Mouse (Mus musculus): ENCODE measurements around the gene Stat2.
"Not testable (repeated sequence)": the region's sequence is repeated elsewhere in the genome, so short reads cannot be mapped to it uniquely, and the experiment has no call there.

The Stat2 gene

DNA sequence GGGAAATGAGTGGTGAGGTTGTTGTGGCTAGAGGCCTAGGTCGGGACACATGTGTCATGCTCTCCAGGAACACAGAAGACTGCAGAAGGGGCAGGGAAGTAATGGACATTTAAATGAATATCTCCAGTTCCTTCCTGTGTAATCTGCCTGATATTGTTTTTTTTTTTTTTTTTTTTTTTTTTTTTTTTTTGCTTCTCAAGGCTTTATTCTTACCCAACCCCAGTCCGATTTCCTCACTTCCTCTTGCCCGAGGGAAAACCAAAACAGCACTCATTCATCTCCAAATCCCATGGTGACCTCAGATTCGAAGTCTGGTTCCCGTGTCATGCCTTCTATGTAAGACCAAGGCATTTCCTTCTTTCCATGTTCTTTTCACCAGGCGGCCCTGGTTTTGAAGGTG is 27.9 kb downstream of the Stat2 start:
- in situ Hi-C loops (cut with MboI, MseI) = loop anchor here (5.0 kb wide), 1 partner anchor 1026 kb away; no protein-coding TSS in a partner anchor

DNA sequence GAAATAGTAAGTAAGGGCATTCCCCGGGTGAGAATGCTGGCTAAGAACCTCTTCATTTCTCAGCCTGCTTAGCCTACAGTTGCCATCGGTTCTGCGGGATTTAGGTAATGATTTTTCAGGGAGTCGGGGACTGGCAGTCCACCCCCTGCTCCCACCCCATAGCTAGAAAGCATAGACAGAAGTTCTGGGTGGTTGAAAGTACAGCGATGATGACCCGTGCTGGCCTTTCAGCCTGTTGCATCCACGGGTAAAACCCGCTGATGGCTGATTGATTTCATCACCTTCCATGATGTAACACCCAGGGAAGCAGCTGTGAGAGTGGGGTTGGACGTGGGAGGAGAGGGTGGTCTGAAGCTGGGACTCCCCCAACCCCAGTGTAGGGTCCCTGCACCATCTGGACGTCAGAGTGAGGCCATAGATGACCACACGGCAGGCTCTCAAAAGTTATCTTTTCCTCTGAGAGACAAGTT is 28.4 kb downstream of the Stat2 start, which contains the start of gene Il23a:
Gene Il23a (minus strand): TSS at position 51 of the 470 bp plus-strand sequence.
- in situ Hi-C loops (cut with MboI, MseI) = loop anchor here (5.0 kb wide), 1 partner anchor 1026 kb away; no protein-coding TSS in a partner anchor

DNA sequence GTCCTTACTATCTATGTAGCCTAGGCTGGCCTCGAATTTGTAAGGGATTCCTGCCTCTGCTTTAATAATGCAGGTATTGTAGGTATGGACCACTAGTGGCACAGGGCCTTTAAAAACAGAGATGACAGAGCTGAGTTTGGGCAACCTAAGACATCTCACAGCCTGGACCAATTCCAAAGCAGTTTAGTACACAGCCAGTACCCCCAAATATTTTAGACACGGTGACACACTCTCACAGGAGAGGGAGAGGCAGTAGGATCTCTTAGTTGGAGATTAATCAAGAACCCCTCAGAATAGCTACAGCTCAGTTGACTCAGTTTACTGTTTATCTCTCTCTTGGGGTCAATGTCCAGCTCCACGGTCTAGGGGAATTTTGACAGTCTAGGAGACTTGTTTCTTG is 32.0 kb downstream of the Stat2 start:
- in situ Hi-C loops (cut with MboI, MseI) = no loop called here

DNA sequence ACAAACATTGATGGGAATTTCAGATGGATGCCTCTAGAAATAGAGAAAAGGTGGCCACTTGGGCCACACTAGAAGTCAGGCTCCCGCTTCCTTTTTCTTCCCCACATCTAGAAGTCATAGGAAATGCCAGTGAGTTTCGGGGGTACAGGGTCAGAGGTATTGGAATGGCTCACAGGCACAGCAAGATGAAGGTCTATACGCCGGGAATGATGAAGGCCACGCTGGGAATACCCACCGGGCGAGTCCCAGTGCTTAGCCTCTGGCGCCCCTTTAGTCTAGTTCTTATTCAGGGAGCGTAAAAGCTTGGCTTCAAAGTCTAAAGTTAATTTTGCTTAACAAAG is 32.4 kb downstream of the Stat2 start:
- in situ Hi-C loops (cut with MboI, MseI) = no loop called here

DNA sequence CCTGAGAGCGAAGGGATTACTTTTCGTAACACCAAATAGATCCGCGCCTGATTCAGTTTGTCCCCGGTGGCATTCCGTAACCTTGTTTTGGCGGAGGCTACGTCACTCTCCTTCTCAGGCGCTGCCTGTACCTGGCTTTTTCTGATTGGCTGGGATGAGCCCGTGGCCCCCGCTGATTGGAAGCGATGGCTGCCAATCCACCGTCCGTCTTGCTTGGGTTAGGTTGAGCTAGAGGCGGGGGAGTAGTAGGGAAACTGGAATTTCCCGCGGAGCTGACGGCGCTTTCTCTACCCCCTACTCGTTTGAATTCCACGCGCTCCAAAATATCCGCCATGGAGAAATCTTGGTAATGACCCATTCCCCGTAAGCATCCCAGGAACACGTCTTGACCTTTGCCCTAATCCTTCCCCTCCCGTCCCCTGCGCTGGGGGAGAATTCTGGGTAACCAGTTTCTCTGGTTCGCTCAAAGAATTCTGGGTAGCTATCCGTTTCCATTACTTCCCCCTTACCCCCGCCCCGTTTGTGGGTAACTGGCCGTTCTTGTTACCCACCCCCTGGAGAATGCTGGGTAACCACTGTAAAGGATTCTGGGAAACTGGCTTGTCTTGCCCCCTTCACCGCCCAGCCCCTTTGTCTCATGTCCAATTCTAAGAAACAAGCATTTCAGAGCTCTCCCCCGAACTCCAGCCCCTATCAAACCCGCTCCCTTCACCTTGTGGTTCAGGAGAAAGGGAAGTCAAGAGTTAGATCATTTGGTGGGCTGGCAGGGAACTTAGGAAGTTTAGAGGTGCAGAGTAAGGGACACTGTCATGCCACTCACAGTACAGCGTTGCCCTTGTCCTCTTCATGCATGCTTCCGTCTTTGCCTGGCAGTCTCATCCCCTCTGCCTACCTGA is 33.0 kb downstream of the Stat2 start, which contains the start of gene Pan2:
Gene Pan2 (plus strand): TSS at position 210 of the 896 bp plus-strand sequence.
- in situ Hi-C loops (cut with MboI, MseI) = no loop called here

DNA sequence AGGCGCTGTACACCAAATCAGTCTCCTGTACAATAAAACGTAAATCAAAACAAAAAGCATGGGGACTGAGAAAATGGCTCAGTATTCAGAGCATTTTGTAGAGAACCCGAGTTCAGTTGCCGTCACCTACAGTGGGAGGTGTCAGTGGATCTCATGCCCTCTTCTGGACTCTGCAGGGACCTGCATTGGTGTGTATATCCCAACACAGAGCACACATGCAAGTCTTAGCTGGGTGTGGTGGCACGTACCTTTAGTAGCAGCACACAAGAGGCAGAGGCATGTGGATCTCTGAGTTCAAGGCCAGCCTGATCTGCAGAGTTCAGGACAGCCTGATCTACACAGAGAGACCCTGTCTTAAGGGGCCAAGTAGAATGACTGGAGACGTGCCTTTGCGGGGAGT is 39.3 kb downstream of the Stat2 start:
- in situ Hi-C loops (cut with MboI, MseI) = no loop called here

DNA sequence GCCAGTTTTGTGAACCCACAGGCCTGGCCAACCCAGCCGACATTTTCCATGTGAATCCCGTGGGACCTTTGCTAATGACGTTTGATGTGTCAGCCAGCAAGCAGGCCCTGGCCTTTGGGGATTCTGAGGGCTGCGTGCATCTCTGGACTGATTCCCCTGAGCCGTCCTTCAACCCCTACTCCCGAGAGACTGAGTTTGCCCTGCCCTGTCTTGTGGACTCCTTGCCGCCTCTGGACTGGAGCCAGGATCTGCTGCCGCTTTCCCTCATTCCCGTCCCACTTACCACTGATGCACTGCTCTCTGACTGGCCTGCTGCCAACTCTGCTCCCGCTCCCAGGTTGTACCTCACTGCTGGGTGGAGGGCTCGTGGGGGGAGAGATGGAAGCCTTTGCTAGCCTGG is 39.8 kb downstream of the Stat2 start:
- in situ Hi-C loops (cut with MboI, MseI) = no loop called here

DNA sequence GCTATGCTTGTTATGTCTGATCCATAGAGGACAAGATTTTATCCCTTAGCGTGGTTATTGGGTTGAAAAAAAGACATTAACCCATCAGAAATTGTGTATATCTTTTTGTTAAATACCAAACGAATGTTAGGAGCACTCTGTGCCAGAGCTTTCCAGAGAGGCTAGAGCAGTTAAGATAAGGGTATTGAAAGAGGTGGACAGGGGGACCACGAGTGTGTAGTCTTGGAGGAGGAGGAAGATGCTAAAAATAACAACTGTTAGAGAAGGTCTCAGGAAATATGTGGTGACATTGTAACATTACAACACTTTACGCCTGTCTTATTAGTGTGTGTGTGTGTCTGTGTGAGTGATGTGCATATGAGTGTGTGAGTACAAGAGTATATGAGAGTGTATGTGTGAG is 40.5 kb downstream of the Stat2 start:
- in situ Hi-C loops (cut with MboI, MseI) = no loop called here

DNA sequence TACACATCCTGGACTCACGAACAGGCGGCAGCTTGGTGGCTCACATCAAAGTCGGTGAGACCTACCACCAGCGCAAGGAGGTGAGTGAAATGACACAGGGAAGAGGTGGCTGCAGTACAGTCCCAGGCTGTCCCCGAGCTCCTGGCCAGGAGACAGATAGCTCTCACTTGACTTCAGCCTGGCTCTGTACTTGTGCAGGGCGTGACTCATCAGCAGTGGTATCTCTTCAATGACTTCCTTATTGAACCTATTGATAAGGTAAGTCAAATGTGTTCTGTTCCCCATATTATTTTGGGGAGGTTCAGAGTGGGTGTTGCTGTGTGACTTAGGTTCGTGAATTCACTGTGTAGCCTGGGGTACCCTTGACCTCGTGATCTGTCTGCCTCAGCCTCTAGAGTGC is 45.2 kb downstream of the Stat2 start:
- in situ Hi-C loops (cut with MboI, MseI) = no loop called here

DNA sequence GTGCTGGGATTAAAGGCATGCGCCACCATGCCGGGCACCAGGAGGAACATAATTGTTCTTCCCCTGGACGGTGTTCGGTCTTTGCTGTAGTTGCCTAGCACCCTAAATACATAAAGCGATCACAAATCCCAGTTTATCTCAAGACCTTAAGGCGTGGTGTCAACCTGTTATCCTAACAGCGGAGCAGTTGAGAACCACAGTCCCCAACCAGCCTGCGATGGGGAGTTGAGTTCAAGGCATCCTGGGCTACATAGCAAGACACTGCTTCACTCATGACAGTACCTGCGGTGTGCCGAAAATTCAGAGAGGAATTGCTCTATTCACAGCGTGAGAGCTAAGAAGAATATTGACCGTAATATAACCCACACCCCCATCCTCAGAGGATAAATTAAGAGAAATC is 51.3 kb downstream of the Stat2 start:
- in situ Hi-C loops (cut with MboI, MseI) = no loop called here

DNA sequence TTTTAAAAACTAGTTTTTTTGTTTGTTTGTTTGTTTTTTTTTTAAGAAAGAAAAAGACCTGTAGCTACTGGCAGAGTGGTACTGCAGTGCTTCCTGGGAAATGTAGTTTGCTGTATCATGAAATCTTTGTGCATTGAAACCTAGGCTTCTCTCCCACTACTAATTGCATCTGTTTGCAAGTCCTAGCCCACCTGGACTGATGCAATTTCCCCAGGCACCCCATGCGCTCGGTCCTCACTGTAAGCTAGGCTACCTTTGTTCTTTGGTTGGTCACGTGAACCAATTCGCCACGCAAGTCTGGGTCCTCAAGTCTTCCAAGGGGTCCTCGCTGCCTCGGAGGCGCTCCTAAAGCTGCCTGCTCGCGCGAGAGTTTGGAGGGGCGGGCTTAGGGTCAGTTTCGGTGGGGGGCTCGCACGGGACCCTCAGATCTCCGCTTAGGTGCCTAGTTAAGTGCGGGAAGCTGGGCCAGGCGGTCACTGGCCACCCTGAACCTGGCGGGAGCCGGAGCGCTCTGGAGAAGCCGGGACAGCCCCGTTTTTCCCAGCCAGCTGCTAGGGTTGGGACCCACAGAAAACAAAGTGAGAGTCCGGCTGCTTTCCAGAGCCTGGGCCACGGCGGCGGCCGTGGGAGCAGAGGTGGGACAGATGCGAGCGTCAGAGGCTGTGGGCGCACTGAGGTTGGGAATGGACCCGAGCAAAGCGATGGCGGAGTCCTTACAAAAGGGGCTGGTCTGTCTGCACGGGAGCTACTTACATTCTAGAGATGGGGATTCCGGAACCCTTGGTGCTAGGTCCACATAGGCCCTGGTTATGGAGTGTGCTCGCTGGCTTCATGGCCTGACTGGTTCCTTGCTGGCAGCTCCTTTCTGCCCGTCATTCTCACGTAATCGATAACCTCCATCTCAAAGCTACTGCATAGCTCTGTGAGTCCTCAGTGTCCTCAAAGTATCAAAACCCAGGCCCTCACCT is 52.1 kb downstream of the Stat2 start, which contains the start of gene Cnpy2:
Gene Cnpy2 (plus strand): TSS at position 319 of the 968 bp plus-strand sequence.
- in situ Hi-C loops (cut with MboI, MseI) = no loop called here

DNA sequence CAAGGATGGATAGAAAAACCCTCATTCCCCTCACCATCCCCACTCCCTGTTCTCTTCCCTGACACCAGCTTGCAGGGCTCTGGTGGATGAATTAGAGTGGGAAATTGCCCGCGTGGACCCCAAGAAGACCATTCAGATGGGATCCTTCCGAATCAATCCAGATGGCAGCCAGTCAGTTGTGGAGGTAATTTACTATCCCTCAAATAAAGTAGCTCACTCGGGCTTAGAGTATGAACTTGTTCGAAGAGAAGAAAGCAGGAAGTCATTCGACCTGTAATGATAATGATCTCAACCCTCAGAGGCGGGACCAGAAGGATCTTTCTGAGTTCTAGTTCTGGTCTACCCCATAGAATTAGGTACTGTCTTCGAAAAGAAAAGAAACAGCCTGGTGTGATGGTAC is 53.2 kb downstream of the Stat2 start:
- in situ Hi-C loops (cut with MboI, MseI) = no loop called here

DNA sequence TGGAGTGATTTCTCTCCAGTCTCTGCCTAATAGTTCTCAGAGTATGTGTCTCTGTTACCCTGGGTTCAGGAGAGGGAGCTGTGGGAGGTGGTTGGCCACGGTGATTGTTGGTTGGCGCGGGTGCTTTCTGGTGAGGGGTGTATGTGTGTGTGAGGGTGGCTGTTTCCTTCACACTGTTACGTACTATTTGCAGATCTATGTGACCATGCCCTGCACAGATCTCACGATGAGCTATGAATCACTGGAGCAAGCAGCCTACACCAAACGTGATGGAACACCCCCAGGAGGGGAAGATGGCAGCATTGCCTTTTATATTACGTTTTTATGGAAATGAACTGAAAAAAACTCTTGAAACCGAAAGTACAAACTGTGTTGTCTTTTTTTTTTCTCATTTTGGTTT is 56.5 kb downstream of the Stat2 start:
- in situ Hi-C loops (cut with MboI, MseI) = no loop called here

DNA sequence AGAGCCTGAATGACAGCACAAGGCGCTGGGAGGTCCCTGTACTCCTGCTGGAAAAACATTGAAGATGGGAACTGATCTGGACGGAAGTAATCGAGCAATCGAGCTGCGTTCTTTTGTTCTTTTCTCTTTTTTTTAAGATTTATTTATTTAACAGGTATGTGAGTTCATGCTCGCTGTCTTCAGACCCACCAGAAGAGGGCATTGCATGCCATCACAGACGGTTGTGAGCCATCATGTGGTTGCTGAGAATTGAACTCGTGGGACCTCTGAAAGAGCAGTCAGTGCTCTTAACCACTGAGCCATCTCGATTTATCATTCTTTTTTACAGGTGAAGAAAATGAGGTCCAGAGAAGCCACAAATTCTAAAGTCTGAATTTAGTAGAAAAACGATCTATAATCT is 57.3 kb downstream of the Stat2 start:
- in situ Hi-C loops (cut with MboI, MseI) = no loop called here

DNA sequence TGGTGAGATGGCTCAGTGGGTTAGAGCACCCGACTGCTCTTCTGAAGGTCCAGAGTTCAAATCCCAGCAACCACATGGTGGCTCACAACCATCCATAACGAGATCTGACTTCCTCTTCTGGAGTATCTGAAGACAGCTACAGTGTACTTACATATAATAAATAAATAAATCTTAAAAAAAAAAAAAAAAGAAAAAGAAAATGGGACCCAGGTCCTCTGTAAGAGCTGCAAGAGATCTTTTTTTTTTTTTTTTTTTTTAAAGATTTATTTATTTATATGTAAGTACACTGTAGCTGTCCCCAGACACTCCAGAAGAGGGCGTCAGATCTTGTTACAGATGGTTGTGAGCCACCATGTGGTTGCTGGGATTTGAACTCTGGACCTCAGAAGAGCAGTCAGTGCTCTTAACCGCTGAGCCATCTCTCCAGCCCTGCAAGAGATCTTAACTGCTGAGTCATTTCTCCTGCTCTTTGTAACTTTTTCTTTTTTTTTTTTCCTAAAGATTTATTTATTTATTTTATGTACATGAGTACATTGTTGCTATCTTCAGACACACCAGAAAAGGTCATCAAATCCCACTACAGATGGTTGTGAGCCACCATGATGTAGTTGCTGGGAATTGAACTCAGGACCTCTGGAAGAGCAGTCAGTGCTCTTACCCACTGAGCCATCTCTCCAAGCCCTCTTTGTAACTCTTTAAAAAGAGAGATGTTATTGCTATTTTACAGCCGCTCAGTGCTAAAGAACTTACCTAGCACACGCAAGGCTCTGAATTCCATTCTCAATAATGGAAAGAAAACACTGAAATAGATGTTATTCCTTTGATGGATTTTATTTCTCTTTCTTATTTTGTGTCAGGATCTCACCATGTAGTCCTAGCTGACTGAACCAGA is 62.2 kb downstream of the Stat2 start:
- in situ Hi-C loops (cut with MboI, MseI) = not testable (repeated sequence)

DNA sequence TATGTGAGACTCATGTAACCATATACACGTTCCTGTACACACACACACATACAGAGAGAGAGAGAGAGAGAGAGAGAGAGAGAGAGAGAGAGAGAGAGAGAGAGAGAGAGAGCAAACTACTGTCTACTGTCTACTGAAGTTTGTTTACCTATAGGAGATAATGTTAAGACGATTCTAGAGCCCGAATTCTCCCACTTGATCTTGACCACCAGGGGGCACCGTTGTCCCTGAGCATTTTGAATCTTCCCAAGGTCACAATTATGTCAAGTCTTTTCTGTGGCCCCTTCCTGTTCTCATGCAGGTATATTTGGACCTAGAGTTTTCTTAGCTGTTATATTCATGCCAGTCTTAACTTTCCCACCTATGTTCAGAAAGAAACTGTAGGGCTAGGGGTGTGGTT is 65.2 kb downstream of the Stat2 start:
- in situ Hi-C loops (cut with MboI, MseI) = no loop called here

DNA sequence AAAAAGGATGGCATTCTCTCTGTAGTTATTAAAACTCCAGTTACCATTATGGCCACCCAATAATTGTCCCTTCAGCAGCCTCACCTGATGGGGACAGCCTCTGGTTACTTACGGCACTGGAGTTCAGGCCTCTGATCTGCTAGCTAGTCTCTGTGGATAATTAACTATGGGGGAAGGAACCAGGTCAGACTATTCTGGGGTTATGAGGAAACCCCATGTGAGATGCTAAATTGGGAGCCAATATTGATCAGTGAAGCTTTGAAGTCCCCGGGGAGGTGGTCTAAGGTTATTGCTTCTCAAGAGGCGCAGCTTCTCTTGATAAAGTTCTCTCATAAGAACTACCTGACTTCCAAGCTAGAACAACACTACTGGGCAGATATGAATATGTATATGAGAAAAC is 65.8 kb downstream of the Stat2 start:
- in situ Hi-C loops (cut with MboI, MseI) = no loop called here

DNA sequence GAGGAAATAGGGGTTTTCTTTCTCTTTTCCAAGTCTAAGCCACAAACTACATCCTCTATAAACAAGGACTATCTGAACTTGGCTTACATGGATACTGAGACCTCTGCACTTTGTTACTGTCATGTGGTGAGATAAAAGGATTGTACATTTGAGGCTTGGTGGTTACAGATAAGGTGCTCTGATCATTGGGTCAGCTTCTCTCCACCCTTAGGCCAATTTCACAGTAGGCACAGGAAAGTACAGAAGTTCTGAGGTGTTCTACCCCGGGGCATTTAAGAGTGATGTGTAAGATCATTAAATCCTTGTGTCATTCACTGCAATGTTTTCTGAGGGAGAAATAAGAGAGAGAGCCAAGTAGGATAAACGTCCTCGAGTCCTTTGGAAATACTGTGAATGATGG is 66.2 kb downstream of the Stat2 start:
- in situ Hi-C loops (cut with MboI, MseI) = no loop called here

DNA sequence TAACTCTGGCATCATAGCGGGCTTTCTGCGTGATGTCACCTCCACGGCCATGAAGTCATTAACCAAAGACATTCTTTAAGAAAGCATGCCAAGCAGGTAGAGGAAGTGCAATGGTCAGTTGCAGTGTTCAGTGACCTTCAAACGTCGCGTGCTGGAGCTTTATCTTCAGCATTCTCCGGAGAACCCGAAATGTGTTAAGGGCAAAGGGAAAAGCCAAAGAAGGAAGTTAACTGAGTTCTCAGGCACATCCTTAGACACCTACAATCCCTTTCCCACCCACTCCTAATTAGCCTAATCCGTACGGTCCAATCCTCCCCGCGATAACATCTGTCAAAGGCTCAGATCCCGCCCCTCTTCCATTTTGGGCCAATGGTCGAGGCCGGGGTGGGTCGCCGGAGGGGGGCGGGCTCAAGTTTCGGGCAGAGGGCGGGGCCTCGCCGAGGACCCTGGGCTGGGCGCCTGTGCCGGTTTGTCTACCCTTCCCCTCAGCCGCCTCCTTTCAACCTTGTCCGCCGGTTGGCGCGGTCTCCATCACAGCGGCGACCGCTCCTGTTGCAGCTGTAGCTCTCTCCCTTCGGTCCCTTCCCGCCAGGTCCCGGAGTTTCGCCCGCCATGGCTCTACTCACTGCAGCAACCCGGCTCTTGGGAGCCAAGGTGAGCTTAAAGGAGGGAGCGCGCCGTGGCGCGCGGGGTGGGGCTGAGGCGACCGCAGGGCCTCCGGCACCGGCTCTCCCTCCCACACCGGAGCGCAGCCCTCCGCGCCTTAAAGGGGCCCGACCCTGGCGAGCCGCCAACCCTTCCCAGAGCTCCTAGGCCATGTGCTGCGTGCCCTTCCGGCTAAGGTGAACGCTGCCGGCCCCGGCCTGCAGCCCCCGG is 67.2 kb downstream of the Stat2 start, which contains the start of gene Cs:
Gene Cs (plus strand): TSS at position 429 of the 876 bp plus-strand sequence.
- in situ Hi-C loops (cut with MboI, MseI) = no loop called here

DNA sequence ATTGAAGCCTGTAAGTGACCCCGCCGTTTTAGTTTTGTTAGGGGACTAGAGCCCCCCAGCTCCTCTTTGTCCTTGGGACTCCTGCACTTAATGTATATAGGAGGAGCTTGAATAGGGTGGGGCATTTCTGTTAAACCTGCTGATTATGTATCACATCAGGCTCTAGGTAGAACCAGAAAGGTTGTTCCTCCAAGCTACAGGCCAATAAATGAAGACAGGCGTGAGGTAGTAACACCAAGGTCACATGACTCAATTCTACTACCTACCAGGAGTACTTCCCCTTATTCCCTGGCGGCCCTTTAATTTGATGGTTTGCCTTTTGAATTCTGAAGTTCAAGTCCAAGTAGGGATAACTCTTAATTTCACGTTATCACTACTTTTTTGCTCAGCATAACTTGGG is 68.1 kb downstream of the Stat2 start:
- in situ Hi-C loops (cut with MboI, MseI) = no loop called here
